Mouse (Mus musculus) ovary, postnatal 14 days (tissue): ENCODE measurements around the gene Gmpr.

Experiments used
- DNase-seq: peaks from one replicate; pipeline ENCODE4 v3.0.0; 2022; ENCODE audit warnings: low spot score

Gmpr gene

GRCm38 (mm10) chr13:45505546-45505945 is 1.7 kb upstream of the Gmpr start:
- no peak for DNase-seq

GRCm38 (mm10) chr13:45508495-45508894 is 1.3 kb downstream of the Gmpr start:
- no peak for DNase-seq

- DNase-seq: no peak
Measured at GRCm38 (mm10) chr13:45509366-45509765, 2.1 kb downstream of the Gmpr start.

- DNase-seq: no peak
Measured at GRCm38 (mm10) chr13:45511706-45512435, 4.6 kb downstream of the Gmpr start.

GRCm38 (mm10) chr13:45512531-45512930 is 5.3 kb downstream of the Gmpr start:
- DNase-seq: no peak

GRCm38 (mm10) chr13:45513009-45513984 is 6.1 kb downstream of the Gmpr start:
- no peak for DNase-seq

GRCm38 (mm10) chr13:45514115-45514514 is 6.9 kb downstream of the Gmpr start:
- DNase-seq: no peak

- DNase-seq: no peak
Measured at GRCm38 (mm10) chr13:45514832-45515422, 7.7 kb downstream of the Gmpr start.

- DNase-seq: no peak
Measured at GRCm38 (mm10) chr13:45516501-45517393, 9.5 kb downstream of the Gmpr start.

GRCm38 (mm10) chr13:45524305-45524704 is 17.1 kb downstream of the Gmpr start:
- DNase-seq: no peak

GRCm38 (mm10) chr13:45524791-45525435 is 17.7 kb downstream of the Gmpr start:
- no peak for DNase-seq

GRCm38 (mm10) chr13:45526230-45526629 is 19.0 kb downstream of the Gmpr start:
- no peak for DNase-seq

GRCm38 (mm10) chr13:45527232-45527964 is 20.2 kb downstream of the Gmpr start:
- no peak for DNase-seq

- DNase-seq: no peak
Measured at GRCm38 (mm10) chr13:45528787-45529186, 21.5 kb downstream of the Gmpr start.

- no peak for DNase-seq
Measured at GRCm38 (mm10) chr13:45530754-45531153, 23.5 kb downstream of the Gmpr start.

- DNase-seq: no peak
Measured at GRCm38 (mm10) chr13:45535731-45536453, 28.6 kb downstream of the Gmpr start.

- no peak for DNase-seq
Measured at GRCm38 (mm10) chr13:45537110-45537509, 29.9 kb downstream of the Gmpr start.

GRCm38 (mm10) chr13:45538091-45538490 is 30.8 kb downstream of the Gmpr start:
- DNase-seq: no peak

GRCm38 (mm10) chr13:45538532-45539204 is 31.4 kb downstream of the Gmpr start:
- DNase-seq: peak; percentile 57
